Mouse (Mus musculus): ENCODE results near the gene Gm16506. TPM values are rescaled to one million over a fixed set of nuclear protein-coding genes. Genes with fewer than 3 reads are reported as not detected.
"Not testable (repeated sequence)": the region's sequence is repeated elsewhere in the genome, so short reads cannot be mapped to it uniquely, and the experiment has no call there.

Gm16506 gene
- not detected in 3 replicates for total RNA-seq (2017)

DNA sequence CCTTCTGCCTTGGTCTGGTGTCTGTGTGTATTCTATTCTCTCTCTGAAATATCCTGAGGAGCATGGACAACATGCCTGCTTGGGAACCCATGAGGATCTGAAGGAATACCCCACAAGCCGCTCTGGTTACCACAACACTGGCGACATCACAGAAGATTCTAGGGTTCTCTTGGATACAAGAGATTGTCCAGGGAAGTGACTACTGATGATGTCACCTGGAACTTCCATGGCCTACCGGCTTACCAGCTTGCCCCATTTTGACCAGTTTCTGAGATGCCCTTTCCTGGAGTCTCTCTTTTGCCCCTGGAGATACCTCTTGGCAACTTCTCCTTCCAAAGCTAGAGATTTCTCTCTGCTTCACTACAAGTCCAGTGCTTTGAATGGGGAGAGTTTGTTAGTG, at the start of gene Gm16506:
TSS of gene Gm16506 (minus strand) at position 101 of the 400 bp plus-strand sequence.
- ATAC-seq (replicated peaks; ENCODE audit: insufficient number of reproducible peaks, low FRiP score, low TSS enrichment, poor library complexity, severe bottlenecking), result not testable (repeated sequence)

DNA sequence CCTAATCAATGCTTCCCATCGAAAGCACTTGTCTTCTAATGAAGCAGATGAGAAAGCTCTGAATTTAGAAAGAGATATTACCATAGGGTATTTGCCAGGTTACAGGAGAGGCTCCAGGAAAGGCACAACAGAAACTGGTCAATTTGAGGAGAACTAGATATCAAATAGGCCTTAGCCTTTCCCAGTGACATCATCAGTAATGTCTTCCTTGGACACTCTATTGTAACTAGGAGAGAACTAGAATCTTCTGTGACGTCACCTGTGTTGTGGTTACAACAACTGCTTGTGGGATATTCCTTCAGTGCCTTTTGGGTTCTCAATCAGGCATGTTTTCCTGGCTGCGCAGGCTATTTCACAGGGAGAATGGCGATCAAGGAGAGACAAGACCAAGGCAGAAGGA, 20.3 kb upstream of the Gm16506 start, which contains the start of gene Gm6526:
TSS of gene Gm6526 (plus strand) at position 301 of the 400 bp plus-strand sequence.
- not testable (repeated sequence) for ATAC-seq (replicated peaks; ENCODE audit: insufficient number of reproducible peaks, low FRiP score, low TSS enrichment, poor library complexity, severe bottlenecking)

DNA sequence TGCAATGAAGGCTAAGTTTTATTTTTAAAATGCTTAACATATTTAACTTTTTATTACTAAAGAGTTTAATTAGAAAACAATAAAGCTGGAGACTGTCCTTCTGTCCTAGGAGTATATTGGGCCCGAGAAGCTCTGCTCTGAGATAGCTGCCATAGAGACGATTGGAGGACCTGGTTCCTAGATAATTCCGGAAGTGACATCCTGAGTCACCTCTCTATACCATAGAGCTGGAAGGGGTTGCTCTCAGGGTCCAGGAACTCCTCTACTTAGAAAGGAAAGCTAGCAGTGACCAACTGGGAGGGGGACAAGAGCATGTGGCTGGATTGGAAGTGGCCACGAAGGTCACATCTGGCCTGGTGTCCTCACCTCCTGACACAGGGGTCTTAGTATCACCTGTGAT, 29.7 kb downstream of the Gm16506 start, which contains the start of gene Gm7324:
TSS of gene Gm7324 (plus strand) at position 208 of the 400 bp plus-strand sequence.
- ATAC-seq (replicated peaks; ENCODE audit: insufficient number of reproducible peaks, low FRiP score, low TSS enrichment, poor library complexity, severe bottlenecking), result not testable (repeated sequence)

DNA sequence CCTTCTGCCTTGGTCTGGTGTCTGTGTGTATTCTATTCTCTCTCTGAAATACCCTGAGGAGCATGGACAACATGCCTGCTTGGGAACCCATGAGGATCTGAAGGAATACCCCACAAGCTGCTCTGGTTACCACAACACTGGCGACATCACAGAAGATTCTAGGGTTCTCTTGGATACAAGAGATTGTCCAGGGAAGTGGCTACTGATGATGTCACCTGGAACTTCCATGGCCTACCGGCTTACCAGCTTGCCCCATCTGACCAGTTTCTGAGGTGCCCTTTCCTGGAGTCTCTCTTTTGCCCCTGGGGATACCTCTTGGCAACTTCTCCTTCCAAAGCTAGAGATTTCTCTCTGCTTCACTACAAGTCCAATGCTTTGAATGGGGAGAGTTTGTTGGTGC, 50.2 kb downstream of the Gm16506 start, which contains the start of gene Gm8165:
TSS of gene Gm8165 (minus strand) at position 101 of the 400 bp plus-strand sequence.
- not testable (repeated sequence) for ATAC-seq (replicated peaks; ENCODE audit: insufficient number of reproducible peaks, low FRiP score, low TSS enrichment, poor library complexity, severe bottlenecking)

Other genes starting within 250 kb of the Gm16506 start
- not detected in 3 replicates for gene Gm5799, start 183.9 kb downstream of the Gm16506 start, total RNA-seq (2017)
- gene Gm17654, start 148.3 kb downstream of the Gm16506 start, total RNA-seq (2017), result not detected in 3 replicates
- gene Gm10375, start 119.5 kb downstream of the Gm16506 start, total RNA-seq (2017), result not detected in 3 replicates
- not detected in 3 replicates for gene Gm8165, start 50.3 kb downstream of the Gm16506 start, total RNA-seq (2017)
- 0.67 to 10.2 TPM (median 4.4 TPM) in 3 replicates for gene Gm7324, start 29.7 kb downstream of the Gm16506 start, total RNA-seq (2017)
- not detected in 3 replicates for gene Gm6526, start 20.4 kb upstream of the Gm16506 start, total RNA-seq (2017)
- not detected in 3 replicates for gene Gm8180, start 57.3 kb upstream of the Gm16506 start, total RNA-seq (2017)
- 4.8 to 10.8 TPM in 2 of 3 replicates, not detected in the other for gene Ear1, start 148.0 kb upstream of the Gm16506 start, total RNA-seq (2017)
- gene Ear10, start 196.1 kb upstream of the Gm16506 start, total RNA-seq (2017), result not detected in 3 replicates
- 0.48 to 0.75 TPM in 2 of 3 replicates, not detected in the other for gene Gm8113, start 197.9 kb upstream of the Gm16506 start, total RNA-seq (2017)
- gene Ang5, start 229.6 kb upstream of the Gm16506 start, total RNA-seq (2017), result not detected in 3 replicates

All from monocyte, adult 5-6 weeks (primary cell).